Mouse (Mus musculus) brain, embryonic 14.5 days (tissue): ENCODE data around the gene Enpp5. TPM values are rescaled to one million over a fixed set of nuclear protein-coding genes. Genes with fewer than 3 reads are reported as not detected.

Experiments used
- DNase-seq: peaks from one replicate; pipeline ENCODE4 v3.0.0-alpha.2; 2011; ENCODE audit warnings: low read depth
- CTCF ChIP-seq: fragments of 200-500 bp; IDR thresholded peaks from 2 replicates; pipeline ENCODE4 v1.5.1; 2012; ENCODE audit warnings: inconsistent platforms, mild to moderate bottlenecking, moderate library complexity, borderline replicate concordance; ENCODE audit not compliant: insufficient read depth, insufficient read length; ENCODE audit errors: extremely low read depth
- POLR2A ChIP-seq: fragments of 200-500 bp; IDR thresholded peaks from 2 replicates; pipeline ENCODE4 v1.6.1; 2012; ENCODE audit warnings: mild to moderate bottlenecking, inconsistent platforms, borderline replicate concordance; ENCODE audit not compliant: poor library complexity, insufficient read depth, insufficient read length, severe bottlenecking; ENCODE audit errors: extremely low read depth
- polyA plus RNA-seq: library from polyadenylated mRNA; depleted of rRNA; stranded (reverse); fragments of >200 nt; gene quantifications from 2 replicates; pipeline ENCODE4 v1.2.3, GENCODE M21; 2012; rRNA removed

Enpp5 gene
- polyA plus RNA-seq, 1 experiment = 76.1 TPM

DNA sequence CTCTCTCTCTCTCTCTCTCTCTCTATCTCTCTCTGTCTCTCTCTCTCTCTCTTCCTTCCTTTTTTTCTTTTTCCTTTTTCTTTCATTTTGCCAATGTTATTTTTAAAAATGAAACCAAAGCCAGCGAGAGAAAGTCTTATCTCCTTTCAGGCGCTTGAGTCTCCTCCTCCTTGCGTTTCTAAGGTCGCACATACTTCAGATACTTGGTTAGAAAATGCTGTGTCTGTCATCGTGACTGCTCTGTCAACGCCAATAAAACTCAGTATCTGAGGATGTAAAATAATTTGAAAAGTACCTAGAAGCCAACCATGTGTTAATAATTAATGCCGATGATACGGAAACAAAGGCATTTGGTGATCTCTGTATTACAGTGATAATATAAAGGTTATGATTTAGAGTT is 57.4 kb downstream of the Enpp5 start:
- DNase-seq = no peak
- no peak for TF ChIP-seq POLR2A
- no peak for TF ChIP-seq CTCF

Other genes with a start within 250 kb of the Enpp5 start
- gene Enpp4, start 27.0 kb downstream of the Enpp5 start, polyA plus RNA-seq = 3.3 and 3.7 TPM in 2 replicates
- 0.13 and 0.27 TPM in 2 replicates for gene Clic5, start 109.8 kb downstream of the Enpp5 start, polyA plus RNA-seq